Mouse (Mus musculus) embryonic facial prominence, embryonic 14.5 days (tissue): ENCODE measurements at regions not wholly inside any gene's neighbourhood (a gene's known extent, or its start where the extent isn't known, plus 50 kb on each side); places are given as distances from the start of the nearest gene placed in this dataset.

ENCODE experiments used
- ATAC-seq: fragments of 200-750 bp; cut with Nextera tagmentation; 2 replicates; pipeline ENCODE4 v1.8.0; 2017; ENCODE audit warnings: low read depth, moderate number of reproducible peaks, moderate TSS enrichment
- DNase-seq: peaks from one replicate; pipeline ENCODE4 v3.0.0-alpha.2; 2015; ENCODE audit warnings: low spot score
- H3K27ac ChIP-seq: fragments of 300-500 bp; sonication (generic); replicated peaks from 2 replicates; pipeline ENCODE4 v1.5.1; 2014; ENCODE audit warnings: low read depth, mild to moderate bottlenecking, low read length, moderate library complexity
- H3K27me3 ChIP-seq: fragments of 300-500 bp; sonication (generic); replicated peaks from 2 replicates; pipeline ENCODE4 v1.6.1; 2014; ENCODE audit warnings: low read length; ENCODE audit not compliant: control insufficient read depth, insufficient read depth
- H3K36me3 ChIP-seq: fragments of 300-500 bp; sonication (generic); 2 replicates; pipeline ENCODE4 v1.6.1; 2014; ENCODE audit warnings: low read length, mixed read lengths; ENCODE audit not compliant: control insufficient read depth, insufficient read depth
- H3K4me1 ChIP-seq: fragments of 300-500 bp; sonication (generic); 2 replicates; pipeline ENCODE4 v1.6.1; 2014; ENCODE audit warnings: antibody characterized with exemption, low read length; ENCODE audit not compliant: control insufficient read depth, insufficient read depth
- H3K4me2 ChIP-seq: fragments of 300-500 bp; sonication (generic); 2 replicates; pipeline ENCODE4 v1.6.1; 2014; ENCODE audit warnings: low read depth, mild to moderate bottlenecking, low read length, moderate library complexity, mixed read lengths
- H3K4me3 ChIP-seq: fragments of 300-500 bp; sonication (generic); 2 replicates; pipeline ENCODE4 v1.5.1; 2014; ENCODE audit warnings: low read depth, mild to moderate bottlenecking, low read length
- H3K9ac ChIP-seq: fragments of 300-500 bp; sonication (generic); 2 replicates; pipeline ENCODE4 v1.6.1; 2014; ENCODE audit warnings: low read depth, mild to moderate bottlenecking, low read length, moderate library complexity, mixed read lengths
- H3K9me3 ChIP-seq: fragments of 300-500 bp; sonication (generic); 2 replicates; pipeline ENCODE4 v1.6.1; 2016; ENCODE audit warnings: low read length; ENCODE audit not compliant: control insufficient read depth
- WGBS: fragments of 180-500 bp; shearing (Covaris S2); extraction: QIAGEN DNeasy Blood & Tissue Kit; methylation state at CpG from one replicate; pipeline ENCODE4 v1.1.7; 2014; 5-methylcytosine and 5-hydroxymethylcytosine counted together

DNA sequence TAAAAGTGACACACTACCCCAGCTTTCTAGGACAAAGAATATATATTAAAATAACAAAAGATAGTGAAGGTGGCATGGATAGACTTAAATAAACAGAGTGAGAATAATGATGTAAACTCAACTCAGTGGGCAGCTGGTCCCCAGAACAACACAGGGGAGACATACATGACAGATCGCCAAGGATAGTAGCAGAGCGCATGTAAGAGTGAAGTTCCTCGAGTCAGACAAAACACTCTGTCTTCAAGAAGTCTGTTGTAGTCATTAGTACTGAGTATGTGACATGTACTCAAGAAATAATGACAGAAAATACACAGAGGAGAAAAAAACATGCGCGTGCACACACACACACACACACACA lies 74.8 kb upstream of the Stxbp5l start:
- 86% methylated on average over 5 of the region's 5 CpGs for WGBS
- no peak overlapping the region for H3K4me2 ChIP-seq
- H3K36me3 ChIP-seq, result no peaks in the 10 kb centered on the region
- H3K4me1 ChIP-seq, result no peaks in the 10 kb centered on the region
- H3K9me3 ChIP-seq, result no peaks in the 10 kb centered on the region
- no peaks in the 10 kb centered on the region for H3K27me3 ChIP-seq
- ATAC-seq (no peak), DNase-seq (no peak)
- H3K27ac ChIP-seq, result no peak overlapping the region
- no peak overlapping the region for H3K9ac ChIP-seq
- no peak overlapping the region for H3K4me3 ChIP-seq

DNA sequence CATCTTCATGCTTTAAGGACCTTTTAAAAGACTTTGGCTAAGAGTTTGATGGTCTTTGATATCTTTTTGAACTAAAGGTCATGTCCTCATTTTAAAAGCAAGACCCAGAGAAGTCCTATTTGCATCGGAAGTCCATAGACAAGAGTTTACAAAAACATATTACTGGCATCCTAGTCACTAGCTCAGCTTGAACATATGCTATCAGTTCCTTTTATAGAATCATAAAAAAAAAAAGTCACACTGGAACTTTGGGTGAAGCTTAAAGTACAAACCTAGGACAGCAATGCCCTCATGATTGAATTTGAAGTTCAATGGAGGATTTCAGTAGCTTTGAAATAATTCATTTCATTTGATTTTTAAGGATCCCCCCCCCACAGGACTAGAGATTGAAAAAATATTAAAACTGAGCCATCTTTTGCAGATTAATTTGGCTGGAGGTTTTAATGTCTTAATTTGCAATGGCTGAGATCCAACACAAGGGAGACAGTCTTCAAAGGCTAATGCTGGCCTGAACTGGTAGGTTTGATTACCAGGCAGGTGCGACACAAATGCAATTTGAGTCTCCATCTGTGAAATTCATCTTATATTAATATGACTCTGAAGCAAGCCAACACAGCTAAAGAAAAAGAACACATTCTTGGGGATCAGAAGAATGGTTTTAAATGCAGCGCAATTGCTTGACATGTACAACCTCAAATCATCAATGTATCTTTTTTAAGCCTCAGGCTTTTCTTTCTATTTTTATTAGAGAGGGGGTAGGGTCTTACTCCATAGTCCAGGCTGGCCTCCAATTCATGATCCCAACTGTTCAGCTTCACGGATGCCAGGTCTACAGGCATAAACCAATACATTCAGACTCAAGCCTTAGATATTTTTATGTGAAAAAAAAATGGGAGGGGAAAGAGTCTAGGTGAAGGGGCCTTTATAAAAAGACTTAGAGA lies 74.1 kb upstream of the Stxbp5l start:
- 84% methylated on average over 4 of the region's 4 CpGs for WGBS
- no peaks in the 10 kb centered on the region for H3K36me3 ChIP-seq
- ATAC-seq, result no peak

DNA sequence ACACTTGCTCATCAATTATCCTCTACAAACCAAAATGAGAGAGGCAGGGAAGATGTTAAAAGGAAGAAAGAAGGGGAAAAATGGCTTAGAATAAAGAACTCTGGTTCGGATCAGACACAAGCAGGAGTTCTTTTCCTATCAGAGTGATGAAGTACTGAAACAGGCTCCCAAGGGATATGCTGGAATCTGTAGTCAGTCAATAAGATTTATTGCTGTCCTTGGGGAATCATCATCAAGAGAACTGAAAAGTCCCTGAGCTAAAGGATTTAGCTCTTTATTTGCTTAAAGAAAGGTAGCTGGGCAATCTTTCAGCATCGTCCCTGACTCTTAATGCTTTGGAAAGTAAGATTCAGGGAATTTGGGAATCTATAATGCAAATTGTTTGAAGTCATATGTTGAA lies 71.2 kb upstream of the Stxbp5l start:
- Histone ChIP-seq H3K9me3 (no peaks in the 10 kb centered on the region), H3K27me3 (no peaks in the 10 kb centered on the region), H3K27ac (no peak overlapping the region), H3K4me3 (no peak overlapping the region), H3K4me2 (no peak overlapping the region), H3K36me3 (no peaks in the 10 kb centered on the region), H3K4me1 (no peaks in the 10 kb centered on the region), H3K9ac (no peak overlapping the region)
- ATAC-seq (no peak), DNase-seq (no peak)
- WGBS, result 62% methylated on average over 2 of the region's 2 CpGs

More for the DNA sequence above, 74.1 kb upstream of the Stxbp5l start:
- no peaks in the 10 kb centered on the region for H3K27me3 ChIP-seq
- H3K9me3 ChIP-seq, result no peaks in the 10 kb centered on the region
- no peak overlapping the region for H3K4me3 ChIP-seq
- no peak overlapping the region for H3K9ac ChIP-seq
- H3K27ac ChIP-seq, result no peak overlapping the region
- no peak for DNase-seq
- no peak overlapping the region for H3K4me2 ChIP-seq
- no peaks in the 10 kb centered on the region for H3K4me1 ChIP-seq

DNA sequence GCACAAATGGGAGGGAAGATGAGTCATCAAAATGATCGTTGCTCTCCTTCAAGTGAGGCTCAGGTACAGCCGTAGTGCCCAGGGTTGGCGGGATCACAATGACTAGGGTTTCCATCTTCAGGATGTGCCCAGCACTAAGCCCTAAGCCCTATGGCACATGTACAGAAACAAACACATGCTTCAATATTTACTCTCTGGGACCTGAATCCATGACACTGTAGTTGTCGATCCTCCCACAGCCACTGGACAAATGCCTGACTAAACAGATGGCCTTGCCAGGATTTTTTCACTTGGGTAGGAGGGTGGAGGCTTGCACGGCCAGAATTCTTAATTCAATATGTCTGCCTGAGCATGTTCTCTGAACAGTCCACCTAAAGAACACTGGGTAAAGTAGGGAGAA lies 65.1 kb upstream of the Stxbp5l start:
- H3K9me3 ChIP-seq, result no peaks in the 10 kb centered on the region
- H3K27me3 ChIP-seq, result no peaks in the 10 kb centered on the region
- no peak overlapping the region for H3K9ac ChIP-seq
- H3K4me2 ChIP-seq, result no peak overlapping the region
- no peak overlapping the region for H3K4me3 ChIP-seq
- ATAC-seq (no peak), DNase-seq (no peak)
- H3K27ac ChIP-seq, result no peak overlapping the region
- no peaks in the 10 kb centered on the region for H3K4me1 ChIP-seq
- WGBS, result 83% methylated on average over 5 of the region's 5 CpGs
- H3K36me3 ChIP-seq, result no peaks in the 10 kb centered on the region

DNA sequence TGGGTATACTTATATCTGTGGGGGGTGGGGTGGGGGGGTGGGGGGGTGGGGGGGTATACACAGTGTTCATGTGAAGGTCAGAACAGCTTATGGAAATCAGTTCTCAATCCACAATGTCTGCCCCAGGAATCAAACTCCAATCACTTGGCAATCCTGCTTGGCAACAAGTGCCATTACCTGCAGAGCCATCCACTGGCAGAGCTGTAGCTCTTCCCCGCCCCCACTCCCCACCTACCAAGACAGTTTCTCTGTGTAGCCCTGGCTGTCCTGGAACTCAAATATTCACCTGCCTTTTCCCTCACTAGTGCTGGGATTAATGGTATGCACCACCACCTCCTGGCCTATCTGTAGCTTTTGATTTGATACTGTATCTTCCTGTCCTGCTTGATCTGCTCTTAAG lies 61.0 kb upstream of the Stxbp5l start:
- DNase-seq (no peak), ATAC-seq (no peak)
- Histone ChIP-seq H3K9ac (no peak overlapping the region), H3K27ac (no peak overlapping the region), H3K4me3 (no peak overlapping the region), H3K4me2 (no peak overlapping the region), H3K36me3 (no peaks in the 10 kb centered on the region), H3K9me3 (no peaks in the 10 kb centered on the region), H3K27me3 (no peaks in the 10 kb centered on the region), H3K4me1 (no peaks in the 10 kb centered on the region)
- 75% methylated on average over 1 of the region's 1 CpGs for WGBS

DNA sequence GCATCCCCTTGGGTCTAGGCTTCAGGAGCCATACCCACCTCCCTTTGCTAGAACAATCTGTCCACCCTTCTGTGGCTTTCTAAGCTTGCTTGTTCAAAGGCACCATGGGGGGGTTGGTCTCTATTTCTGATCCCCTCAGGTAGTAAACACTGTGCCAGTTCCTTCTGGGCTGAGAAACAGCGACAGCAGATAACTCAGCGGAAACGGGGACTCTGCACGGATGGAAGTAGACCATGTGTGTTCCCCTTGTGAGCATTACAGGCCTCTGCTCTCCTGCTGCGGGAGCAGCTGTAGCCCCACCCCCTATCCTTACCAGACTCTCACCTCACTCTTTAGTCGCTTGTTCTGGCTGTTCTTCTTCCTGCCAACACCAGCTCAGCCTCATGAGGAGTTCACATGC lies 58.2 kb upstream of the Stxbp5l start:
- H3K4me2 ChIP-seq, result no peak overlapping the region

DNA sequence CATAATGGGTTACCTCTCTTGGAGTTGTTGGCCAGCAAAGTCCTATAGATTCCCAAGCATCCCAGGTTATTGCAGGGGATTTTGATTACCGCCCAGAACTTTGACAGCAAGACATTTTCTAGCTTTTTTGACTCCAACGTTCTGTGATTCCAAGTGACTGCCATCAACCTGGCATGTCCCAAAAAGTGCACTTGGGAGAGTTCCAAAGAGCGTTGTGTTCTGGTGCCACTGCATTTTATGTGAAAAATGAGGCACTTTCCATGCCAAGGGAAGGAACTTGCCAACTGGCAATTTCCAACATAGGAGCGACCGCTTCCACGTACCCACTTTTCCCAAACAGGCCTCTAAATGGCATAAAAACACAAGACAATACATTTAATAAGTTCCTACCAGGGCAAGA lies 57.7 kb upstream of the Stxbp5l start:
- H3K36me3 ChIP-seq, result no peaks in the 10 kb centered on the region
- no peaks in the 10 kb centered on the region for H3K27me3 ChIP-seq
- no peak for ATAC-seq
- no peak overlapping the region for H3K27ac ChIP-seq
- no peak for DNase-seq
- no peak overlapping the region for H3K9ac ChIP-seq
- H3K4me2 ChIP-seq, result no peak overlapping the region
- no peaks in the 10 kb centered on the region for H3K9me3 ChIP-seq
- no peaks in the 10 kb centered on the region for H3K4me1 ChIP-seq
- 91% methylated on average over 6 of the region's 6 CpGs for WGBS
- no peak overlapping the region for H3K4me3 ChIP-seq

More for the DNA sequence above, 58.2 kb upstream of the Stxbp5l start:
- Histone ChIP-seq H3K27me3 (no peaks in the 10 kb centered on the region), H3K9me3 (no peaks in the 10 kb centered on the region), H3K27ac (no peak overlapping the region), H3K9ac (no peak overlapping the region), H3K4me3 (no peak overlapping the region), H3K4me1 (no peaks in the 10 kb centered on the region), H3K36me3 (no peaks in the 10 kb centered on the region)
- ATAC-seq (no peak), DNase-seq (no peak)
- 60% methylated on average over 6 of the region's 6 CpGs for WGBS

DNA sequence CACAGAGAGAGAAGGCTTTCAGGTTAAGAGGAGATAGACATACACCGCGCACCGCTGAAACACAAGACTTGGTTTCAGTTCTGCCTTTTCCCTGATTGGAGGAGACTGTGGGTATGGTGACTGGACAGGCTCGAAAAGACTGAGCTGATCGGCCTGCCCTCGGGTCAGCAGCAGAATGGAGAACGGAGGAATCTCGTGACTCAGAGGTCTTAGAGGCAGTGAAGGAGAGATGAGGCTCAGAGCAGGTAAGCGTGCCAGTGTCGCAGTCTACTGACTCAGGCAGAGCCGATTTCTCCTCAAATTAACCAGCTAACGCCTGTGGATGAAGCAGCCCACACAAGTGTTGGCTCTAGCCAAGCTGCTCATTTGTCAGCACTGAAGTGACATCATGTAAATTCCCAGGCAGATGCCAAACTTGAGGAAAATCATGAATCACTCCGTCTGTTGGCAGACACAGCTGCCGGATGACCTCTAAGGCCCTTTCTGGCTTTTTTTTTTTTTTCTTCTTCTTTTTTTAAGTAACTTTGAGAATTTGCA lies 55.9 kb upstream of the Stxbp5l start:
- ATAC-seq, result no peak; the same call in 1 of the 2 replicates
- H3K4me1 ChIP-seq, result no peaks in the 10 kb centered on the region
- H3K27ac ChIP-seq, result no peak overlapping the region
- H3K36me3 ChIP-seq, result no peaks in the 10 kb centered on the region
- H3K9me3 ChIP-seq, result no peaks in the 10 kb centered on the region
- 66% methylated on average over 14 of the region's 14 CpGs for WGBS
- no peak overlapping the region for H3K4me3 ChIP-seq
- no peaks in the 10 kb centered on the region for H3K27me3 ChIP-seq
- peak; percentile 29 for DNase-seq
- H3K9ac ChIP-seq, result no peak overlapping the region
- no peak overlapping the region for H3K4me2 ChIP-seq
